Mouse (Mus musculus) v-Abl transformed pro-B cells (cell line): ENCODE results near the gene Casp7.

Experiments used
- in situ Hi-C, 2 experiments: fragments of 400-800 bp; cut with MboI; formaldehyde crosslinking; loops; one replicate each; pipeline ENCODE4 v1.15.1; 2025; ENCODE audit not compliant: unreplicated experiment in 2 of 2

Casp7 gene

DNA sequence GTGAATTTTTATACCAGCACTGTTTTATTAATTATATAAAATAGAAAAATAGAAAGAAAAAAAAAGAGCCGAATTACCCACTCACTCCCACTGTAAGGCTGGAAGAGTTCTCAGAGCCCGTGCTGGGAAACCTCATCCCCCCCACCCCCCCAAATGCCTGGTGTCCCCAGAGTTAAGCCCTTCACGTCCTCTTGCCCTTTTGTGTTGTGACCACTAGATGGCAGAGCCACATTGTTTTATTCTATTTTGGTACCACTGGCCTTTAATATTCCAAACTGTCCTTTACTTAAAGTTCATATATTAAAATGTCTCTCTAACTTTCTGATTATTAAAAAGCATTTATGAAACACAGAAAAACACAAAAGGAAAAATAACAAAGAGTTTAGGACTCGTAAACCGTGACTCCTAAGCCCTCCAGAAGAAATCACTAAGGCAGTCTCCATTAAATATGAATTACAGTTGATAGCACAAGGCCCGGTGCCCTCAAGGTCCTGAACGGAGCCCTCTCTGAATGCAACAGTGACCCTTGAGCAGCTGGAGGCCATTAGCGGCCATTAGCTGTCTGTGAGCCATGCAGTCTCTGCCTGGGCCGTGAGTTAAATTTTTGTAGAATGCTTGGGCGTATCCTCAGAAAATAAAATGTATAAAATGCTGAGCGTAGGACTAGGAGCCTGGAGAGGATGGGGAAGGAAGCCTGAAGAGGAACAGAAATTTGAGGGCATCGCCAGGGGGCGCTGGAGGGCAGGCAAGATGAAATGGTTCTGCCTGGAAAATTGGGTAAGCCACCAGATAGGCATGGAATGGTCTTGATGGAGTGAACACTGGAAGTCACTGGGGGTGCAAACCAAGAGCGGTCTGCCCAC, 25.8 kb downstream of the Casp7 start:
- in situ Hi-C loops = loop anchor here (5.0 to 10.0 kb wide), 4 partner anchors 355 to 612 kb away; no protein-coding TSS in a partner anchor

DNA sequence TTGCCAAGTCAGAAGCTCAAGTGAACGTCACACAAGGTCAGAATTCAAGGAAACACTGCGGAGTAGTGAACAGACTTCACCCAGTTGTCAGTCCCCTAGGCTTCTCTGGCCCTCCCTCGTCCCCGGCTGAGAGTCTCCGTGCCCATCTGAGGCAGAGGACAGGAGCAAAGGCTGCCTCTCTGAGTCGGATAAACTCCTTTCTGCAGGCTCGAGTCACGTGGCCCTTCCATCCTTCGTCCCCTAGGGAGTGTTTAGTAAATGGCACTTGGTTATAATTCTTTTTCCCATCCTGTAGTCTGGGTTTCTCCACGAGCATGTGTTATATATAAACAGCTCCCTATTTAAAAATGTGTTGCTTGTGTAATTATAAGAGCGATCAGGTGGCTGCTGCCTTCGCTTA, 26.4 kb downstream of the Casp7 start:
- in situ Hi-C loops = loop anchor here (5.0 to 10.0 kb wide), 4 partner anchors 354 to 611 kb away; no protein-coding TSS in a partner anchor

DNA sequence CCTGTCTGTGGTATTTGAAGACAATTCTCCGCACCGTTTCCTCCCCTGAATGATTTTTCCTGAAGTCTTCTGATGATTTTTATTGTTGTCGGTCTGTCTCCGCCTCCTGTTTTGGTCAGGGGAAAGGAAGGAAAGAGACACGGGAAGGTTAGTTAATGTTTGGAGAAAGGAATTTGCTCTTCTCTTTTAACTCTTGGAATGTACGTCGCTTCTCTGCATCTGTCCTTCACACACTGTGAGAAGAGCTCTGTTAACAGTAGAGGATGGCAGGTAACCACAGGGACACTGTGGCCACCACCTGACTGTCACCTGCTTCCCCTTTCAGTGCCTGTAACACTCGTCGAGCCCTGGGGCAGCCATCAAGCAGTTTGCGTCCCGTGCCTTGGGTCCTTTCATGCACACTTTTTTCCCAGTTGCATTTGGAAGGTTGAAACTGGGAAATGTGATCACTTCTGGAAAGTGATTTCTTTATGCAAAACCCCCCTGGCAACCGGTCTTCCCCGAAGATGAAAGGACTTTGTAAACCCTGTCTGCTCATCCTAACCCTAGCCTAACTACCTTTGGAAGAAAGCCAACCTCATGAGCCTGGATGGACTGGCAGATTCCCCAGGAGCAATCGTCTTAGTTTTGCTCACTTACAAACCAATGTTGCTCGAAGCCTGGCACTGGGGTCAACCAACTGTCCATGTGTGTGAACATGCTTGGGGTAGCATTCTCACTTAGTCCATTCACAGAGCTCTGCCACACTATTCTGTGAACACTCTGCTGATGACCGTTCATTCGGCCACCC, 27.9 kb downstream of the Casp7 start:
- in situ Hi-C loops = loop anchor here (5.0 to 10.0 kb wide), 4 partner anchors 352 to 610 kb away; no protein-coding TSS in a partner anchor

DNA sequence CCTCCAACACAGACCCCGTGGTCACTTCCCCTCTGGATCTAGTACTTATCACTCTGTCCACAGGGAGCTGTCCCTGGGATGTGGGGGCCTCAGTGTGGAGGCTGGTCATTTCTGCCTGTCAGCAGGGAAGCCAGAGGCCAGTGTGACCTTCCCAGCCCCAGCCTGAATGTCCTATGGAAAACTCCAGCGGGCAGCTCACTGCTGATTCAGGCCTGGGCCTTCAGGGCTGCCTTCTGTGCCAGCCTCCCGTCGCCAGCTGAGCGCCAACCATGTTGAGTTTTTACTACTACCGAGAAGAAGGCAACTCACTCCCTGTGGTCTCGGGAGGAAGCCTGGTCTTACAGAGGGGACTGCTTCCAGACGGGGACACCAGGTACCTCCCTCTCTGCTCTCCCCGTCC, 28.6 kb downstream of the Casp7 start:
- in situ Hi-C loops = loop anchor here (5.0 to 10.0 kb wide), 2 partner anchors 482 to 609 kb away; no protein-coding TSS in a partner anchor

DNA sequence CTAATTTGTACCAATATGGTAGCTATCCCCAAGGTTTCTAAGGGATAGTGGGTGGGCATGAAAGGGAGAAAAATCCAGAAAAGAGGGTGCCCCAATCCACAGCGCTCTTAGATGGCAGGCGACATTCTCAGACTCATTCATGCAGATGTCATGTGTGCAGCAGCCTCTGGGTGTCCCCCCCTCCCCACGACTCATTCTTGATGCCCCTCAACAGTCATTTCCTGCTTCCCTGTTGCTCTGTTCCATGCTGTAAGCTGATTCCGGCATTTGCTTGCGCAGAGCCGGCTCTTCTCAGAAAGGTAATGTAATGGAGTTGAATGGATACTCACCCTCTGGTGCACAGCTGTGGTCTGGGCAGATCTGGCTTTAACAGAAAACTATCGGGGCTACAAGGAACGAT, 33.4 kb downstream of the Casp7 start:
- in situ Hi-C loops = no loop called here

DNA sequence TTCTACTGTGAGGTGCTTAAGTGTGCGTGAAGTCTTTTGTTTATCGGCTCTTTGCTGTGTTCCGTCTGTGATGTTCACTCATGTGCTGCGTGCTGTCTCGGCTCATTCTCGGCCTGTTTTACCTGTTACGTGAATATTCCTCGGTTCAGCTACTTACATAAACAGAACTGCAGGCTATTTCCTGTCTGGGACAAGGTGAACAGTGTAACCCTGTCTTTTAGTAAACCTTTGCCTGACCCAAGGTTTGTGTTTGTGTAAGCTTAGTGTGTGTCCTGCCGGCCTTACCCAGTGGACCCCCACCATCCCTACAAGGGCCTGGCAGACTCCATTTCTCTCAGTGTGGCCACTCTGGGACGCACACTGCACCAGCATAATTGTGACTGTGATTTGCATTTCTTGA, 35.8 kb downstream of the Casp7 start:
- in situ Hi-C loops = no loop called here

DNA sequence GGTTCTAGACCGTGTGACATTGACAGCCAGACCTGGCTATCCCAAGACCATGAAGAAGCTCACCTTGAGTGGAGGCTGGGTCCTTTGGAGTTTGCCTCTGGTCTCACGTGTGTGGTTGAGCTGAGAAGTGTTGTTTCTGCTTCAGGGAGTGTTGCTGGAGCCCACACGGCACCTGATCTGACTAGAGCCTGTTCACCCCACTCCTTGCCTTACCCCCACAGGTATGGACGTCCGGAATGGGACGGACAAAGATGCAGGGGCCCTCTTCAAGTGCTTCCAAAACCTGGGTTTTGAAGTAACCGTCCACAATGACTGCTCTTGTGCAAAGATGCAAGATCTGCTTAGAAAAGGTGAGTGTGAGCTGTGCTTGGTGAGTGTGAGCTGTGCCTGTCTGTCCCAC, 36.7 kb downstream of the Casp7 start:
- in situ Hi-C loops = no loop called here

DNA sequence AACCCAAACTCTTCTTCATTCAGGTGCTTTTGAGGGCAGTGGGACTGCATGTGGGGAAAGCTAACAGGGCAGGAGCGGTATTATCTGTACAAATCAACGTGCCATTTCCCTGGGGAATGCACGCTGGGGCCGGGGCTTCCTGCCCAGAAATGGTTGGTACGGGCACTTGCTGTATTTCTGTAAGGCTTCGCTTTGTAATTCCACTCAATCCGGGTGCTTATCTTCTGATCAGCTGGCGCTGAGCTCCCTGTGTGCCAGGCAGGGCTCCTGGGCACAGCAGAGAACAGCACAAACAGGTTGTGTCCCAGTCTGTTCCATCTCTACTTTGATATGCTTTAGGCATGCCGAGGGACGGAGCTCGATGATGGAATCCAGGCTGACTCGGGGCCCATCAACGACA, 39.5 kb downstream of the Casp7 start:
- in situ Hi-C loops = no loop called here

DNA sequence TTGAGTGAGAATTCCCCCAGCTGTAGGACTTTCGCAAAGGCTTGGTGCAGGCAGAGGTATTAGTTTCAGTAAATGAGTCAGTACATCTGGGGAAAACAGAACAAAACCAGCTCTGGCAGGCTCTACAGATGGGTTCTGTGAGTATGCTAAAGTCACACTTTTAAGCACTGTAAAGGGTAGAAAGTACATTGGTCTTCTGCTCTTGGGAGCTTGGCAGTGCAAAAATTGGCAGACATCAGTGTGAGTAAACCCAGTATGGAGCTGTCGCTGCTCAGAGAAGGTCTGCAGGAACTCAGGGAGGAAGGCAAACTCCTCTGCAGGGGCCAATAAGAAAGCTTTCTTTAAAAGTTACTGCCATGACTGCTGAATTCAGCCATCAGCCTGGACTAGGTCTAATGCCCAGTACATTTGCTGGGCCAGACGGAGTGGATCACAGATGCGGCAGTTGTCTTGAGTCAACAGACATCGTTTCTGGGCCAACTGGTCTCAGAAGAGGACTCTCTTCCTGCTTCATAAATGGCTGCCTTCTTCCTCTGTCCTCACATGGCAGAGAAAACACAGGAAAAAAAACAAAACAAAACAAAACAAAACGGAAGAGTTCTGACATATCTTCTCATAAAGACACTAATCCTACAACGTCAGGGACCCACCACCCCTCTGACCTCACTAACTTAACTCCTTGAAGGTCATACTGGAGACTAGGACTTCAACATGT, 41.6 kb downstream of the Casp7 start:
- in situ Hi-C loops = no loop called here

DNA sequence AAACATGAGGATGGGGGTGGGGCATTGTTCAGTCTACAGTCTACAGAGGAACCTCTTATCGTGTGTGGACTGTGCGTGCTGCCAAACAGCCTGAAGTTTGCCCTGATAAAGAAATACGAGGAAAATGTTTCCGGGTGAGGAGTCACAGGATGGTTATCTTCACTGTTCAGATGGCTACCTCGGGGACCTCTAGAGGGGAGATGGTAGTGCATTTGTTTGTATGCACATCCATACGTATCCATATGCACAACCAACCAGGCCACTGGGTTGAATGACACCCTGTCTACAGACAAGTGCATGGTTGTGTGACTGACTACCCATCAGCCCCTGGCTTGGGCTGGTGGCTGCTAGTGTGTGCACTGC, 42.1 kb downstream of the Casp7 start:
- in situ Hi-C loops = no loop called here

DNA sequence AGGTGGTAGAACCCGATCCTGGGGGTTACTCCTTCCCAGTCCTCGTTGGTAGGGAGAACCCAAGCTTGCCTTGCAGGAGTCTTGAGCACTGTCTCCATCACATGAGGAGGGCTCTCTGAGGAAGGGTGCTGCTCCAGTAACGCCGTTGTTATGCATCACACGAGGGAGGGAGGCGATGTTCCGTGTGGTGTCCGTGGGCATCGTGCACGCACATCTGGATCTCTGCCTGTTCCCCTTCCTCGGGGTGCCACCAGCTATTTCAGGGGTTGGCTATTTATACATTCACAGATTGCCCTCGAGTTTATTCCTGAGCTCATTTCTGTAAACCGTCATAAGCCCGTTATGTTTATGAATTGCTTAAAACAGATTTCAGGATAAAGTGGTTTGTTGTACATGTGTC, 46.5 kb downstream of the Casp7 start:
- in situ Hi-C loops = no loop called here

DNA sequence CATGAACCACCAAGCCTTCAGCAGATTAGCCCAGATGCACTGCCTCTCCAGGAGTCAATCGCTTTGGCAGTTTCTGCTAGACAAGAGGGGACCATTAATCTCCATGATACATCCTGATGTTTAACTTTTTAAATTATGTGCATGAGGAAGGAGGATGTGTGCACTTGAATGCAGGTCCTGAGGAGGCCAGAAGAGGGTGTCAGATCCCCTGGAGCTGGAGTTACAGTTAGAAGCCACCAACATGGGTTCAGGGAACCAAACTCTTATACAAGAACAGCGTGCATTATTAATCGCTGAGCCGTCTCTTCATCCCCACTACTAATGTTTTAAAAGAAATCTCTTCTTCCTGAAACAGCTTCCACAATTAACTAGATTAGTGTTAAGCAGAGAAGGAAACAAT, 51.9 kb downstream of the Casp7 start:
- in situ Hi-C loops = no loop called here

DNA sequence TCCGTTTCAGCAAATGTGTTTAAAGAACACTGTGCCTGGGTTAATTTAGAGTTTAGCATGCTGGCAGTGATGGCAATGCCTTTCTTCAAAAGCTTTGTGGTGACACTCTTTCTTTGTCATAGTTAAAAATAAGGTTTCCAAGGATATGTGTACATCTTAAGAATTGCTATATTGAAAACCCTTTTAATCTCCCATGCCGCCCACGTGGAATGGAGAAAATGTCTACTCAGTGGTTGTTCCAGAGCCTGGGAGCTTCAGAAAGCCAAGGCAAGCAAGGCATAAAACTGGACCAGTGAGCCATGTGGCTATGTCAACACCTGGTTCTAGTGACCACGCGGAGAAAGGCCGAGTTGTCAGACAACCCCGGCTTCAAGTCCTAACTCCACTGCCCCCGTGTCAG, 52.6 kb downstream of the Casp7 start:
- in situ Hi-C loops = no loop called here

DNA sequence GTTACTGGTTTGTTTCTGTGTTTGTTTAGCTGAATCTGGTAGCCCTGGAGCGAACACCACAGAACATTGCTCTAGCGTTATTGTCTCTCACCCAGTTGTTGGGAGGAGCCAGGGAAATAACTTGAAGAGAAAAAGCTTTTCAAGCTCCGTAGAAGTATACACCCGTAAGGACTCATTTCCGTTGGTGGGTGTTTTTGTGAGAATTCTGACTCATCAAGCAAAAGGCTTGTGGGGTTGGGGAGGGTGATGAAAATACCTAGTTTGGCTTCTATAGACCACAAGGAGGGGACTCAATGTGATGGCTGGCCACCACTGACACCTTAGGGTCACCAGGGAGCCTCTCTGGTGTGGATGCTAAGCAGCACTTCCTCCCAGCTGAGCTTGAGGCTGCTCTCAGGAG, 54.0 kb downstream of the Casp7 start:
- in situ Hi-C loops = no loop called here

DNA sequence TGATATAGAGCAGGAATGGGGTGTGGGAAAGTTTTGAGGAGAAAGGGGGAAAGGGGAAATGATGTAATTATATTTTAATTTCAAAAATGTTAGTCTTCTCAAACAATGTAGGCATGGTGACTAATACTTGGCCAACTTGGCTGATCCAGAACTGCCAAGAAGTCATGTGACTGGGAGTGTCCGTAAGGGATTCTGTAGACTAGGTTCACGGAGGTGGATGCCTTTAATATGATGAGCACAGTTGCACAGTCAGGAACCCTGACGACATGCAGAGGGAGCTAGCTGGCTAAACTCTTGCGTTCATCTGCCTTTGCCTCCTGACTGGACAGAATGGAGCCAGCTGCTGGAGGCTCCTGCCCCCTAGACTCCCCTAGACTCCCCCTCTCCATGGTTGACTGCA, 54.9 kb downstream of the Casp7 start:
- in situ Hi-C loops = no loop called here

DNA sequence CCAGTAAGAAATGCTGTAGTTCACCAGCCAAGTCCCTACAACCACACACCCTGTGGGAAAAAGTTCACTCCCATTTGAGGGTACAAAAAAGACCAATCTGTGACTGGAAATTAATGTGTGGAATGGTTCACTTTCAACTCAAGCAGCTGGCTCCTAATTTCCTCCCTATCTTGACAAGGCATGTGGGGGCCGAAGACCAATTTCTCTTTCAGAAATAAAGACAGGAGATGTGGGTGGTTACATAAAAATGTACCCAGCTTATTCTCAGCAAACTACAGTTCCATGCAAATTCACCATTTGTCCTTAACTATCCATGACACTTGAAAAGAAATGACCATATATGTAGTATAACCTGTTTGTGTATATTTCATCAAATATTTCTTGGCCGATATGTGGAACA, 55.5 kb downstream of the Casp7 start:
- in situ Hi-C loops = no loop called here

DNA sequence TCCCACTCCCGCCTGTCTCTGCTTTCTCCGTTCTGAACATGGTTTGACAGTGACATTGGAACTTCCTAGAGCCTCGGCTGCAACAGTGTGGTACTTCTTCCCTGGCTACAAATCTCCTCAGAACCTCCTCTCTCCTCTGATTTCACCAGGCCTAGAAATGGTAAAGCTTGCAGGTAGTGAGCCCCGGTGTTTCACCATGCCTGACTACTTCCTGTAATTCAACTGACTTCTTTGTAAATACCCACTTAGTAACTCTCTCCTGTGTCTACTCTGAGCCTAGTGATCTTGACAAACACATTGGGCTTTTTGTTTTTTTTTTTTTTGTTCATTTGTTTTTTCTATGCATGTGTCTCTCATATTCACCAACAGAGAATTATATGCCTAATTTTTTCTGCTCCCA, 57.9 kb downstream of the Casp7 start:
- in situ Hi-C loops = no loop called here

DNA sequence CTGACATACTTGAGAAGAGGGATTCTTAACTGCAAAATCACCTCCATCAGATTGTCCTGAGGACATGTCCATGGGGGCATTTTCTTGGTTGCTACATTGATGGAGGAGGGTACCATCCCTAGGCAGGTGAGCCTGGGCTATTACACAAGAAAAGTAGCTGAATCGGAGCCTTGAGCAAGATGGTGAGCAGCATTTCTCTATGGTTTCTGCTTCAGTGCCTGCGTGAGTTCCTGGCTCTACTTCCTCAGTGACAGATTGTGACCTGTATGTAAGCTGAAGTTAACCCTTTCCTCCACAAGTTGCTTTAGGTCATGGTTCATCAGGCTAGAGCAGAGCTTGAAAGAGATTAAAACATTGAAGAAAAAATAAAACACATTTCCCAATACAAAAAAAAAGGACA, 58.4 kb downstream of the Casp7 start:
- in situ Hi-C loops = no loop called here

DNA sequence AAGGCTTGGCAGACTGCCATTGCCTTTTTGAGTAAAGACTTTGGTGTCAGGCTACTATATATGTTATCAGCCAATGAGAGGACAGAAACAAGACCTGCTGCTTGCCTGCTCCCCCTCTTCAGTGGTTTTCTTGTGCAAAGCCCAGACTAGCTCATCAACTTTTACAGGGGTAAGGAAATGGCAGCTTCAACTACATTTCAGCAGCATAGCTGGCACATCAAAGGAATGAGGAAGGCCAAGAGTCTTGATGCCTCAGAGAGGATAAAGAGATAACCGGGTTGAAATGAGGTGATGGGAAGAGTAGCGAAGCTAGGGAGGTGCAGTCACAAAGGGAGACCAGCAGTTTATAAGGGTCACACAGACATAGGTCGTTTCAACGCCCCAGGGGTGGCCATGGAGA, 60.6 kb downstream of the Casp7 start:
- in situ Hi-C loops = no loop called here

DNA sequence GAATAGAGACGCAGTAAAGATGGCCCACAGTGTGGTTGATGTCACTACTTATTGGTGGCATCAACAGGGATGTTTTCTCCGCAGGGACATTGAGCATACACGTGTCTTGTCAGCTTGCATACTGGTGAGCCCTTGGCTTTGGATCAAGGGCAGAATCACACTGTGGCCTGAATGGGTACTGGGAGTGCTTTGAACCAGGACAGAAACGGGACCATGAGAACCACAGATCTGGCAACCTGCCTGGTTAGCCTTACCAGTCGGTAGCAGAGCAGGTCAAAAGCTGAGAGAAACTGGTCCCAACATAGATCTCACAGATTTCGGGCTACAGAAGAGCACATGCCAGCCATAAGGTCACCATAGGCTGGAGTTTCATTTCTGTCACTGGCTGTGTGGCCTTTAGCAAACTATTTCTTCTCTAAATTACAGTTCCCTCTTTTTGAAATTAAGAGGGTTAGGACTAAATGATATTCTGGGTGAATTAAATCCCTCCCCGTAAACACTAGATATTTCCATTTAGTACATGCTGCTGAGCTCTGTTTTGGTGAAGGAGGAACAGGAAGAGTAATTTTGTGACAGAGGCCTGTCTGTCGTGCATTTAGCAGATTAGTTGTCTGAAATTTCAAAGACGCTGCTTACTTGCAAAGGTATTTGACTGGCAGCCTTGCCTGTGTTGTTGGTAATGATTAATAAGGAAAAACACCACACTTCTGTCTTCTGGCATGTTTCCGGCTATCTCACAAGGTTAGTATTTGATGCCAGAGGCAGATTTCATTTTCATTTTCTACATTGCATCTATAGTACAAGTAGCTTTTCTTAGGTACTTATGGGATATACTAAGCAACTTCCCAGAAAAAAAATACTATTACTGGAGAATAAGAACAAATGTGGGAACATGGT, 62.5 kb downstream of the Casp7 start:
- in situ Hi-C loops = no loop called here
